Mouse (Mus musculus) lung, embryonic 16.5 days (tissue): ENCODE results near the gene Pbx1. TPM values are rescaled to one million over a fixed set of nuclear protein-coding genes. Genes with fewer than 3 reads are reported as not detected.

Source experiments
- ATAC-seq: fragments of 200-750 bp; cut with Nextera tagmentation; 2 replicates; pipeline ENCODE4 v1.8.0; 2017; ENCODE audit warnings: low read depth, mild to moderate bottlenecking, moderate library complexity
- H3K27ac ChIP-seq: fragments of 300-500 bp; sonication (generic); 2 replicates; pipeline ENCODE4 v1.5.1; 2014; ENCODE audit warnings: mild to moderate bottlenecking, control low read depth, low read length
- H3K27me3 ChIP-seq: fragments of 300-500 bp; sonication (generic); 2 replicates; pipeline ENCODE4 v1.6.1; 2014; ENCODE audit warnings: low read depth, low read length, mixed read lengths; ENCODE audit not compliant: control insufficient read depth, insufficient read depth
- H3K36me3 ChIP-seq: fragments of 300-500 bp; sonication (generic); 2 replicates; pipeline ENCODE4 v1.6.1; 2014; ENCODE audit warnings: low read length; ENCODE audit not compliant: control insufficient read depth, insufficient read depth
- H3K4me1 ChIP-seq: fragments of 300-500 bp; sonication (generic); replicated peaks from 2 replicates; pipeline ENCODE4 v1.6.1; 2014; ENCODE audit warnings: low read length, mixed read lengths; ENCODE audit not compliant: control insufficient read depth, insufficient read depth
- H3K4me2 ChIP-seq: fragments of 300-500 bp; sonication (generic); 2 replicates; pipeline ENCODE4 v1.6.1; 2014; ENCODE audit warnings: low read depth, low read length, control low read depth
- H3K4me3 ChIP-seq: fragments of 300-500 bp; sonication (generic); 2 replicates; pipeline ENCODE4 v1.5.1; 2014; ENCODE audit warnings: mild to moderate bottlenecking, low read length, control low read depth
- H3K9ac ChIP-seq: fragments of 300-500 bp; sonication (generic); 2 replicates; pipeline ENCODE4 v1.6.1; 2014; ENCODE audit warnings: low read length, control low read depth
- H3K9me3 ChIP-seq: fragments of 300-500 bp; sonication (generic); 2 replicates; pipeline ENCODE4 v1.6.1; 2016; ENCODE audit warnings: low read length; ENCODE audit not compliant: control insufficient read depth
- WGBS: fragments of 180-500 bp; shearing (Covaris S2); extraction: QIAGEN DNeasy Blood & Tissue Kit; methylation state at CpG from one replicate; pipeline ENCODE4 v1.1.7; 2014; 5-methylcytosine and 5-hydroxymethylcytosine counted together
- polyA plus RNA-seq: library from polyadenylated mRNA; unstranded; fragments of >200 nt; fragmentation: Nextera tagmentation; extraction: Ambion mirVana; gene quantifications from 2 replicates; pipeline ENCODE4 v1.2.1, GENCODE M21; 2015

Pbx1 gene
- polyA plus RNA-seq, 1 experiment from 2014 or later: 34.3 TPM

DNA sequence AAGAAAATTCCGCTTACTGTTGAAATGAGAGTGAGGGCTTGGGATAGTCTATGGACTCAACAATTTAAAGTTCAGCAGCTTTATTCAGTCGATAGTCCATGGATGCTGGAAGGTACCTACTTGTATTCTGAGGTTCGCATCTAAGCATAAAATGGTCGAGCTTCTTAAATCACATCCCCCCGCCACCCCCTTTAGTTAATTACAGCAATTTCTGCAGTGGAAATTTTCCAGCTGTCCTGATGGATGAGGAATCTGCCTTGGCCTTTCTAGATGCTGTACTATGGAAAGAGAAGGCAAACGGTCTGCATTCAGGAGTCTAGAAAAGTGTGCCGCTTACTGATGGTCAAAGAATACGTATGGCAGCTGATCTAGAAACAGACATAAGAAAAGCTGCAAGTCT is 262.3 kb downstream of the Pbx1 start:
- peaks cover 11% of the 10 kb centered on the region for H3K4me1 ChIP-seq
- 75% methylated on average over 8 of the region's 8 CpGs for WGBS
- H3K27ac ChIP-seq: no peak overlapping the region; the same call in 1 of the 2 replicates
- no peak for ATAC-seq
- no peaks in the 10 kb centered on the region for H3K27me3 ChIP-seq
- H3K4me3 ChIP-seq: no peak overlapping the region
- H3K9me3 ChIP-seq: no peaks in the 10 kb centered on the region
- H3K4me2 ChIP-seq: no peak overlapping the region
- H3K9ac ChIP-seq: no peak overlapping the region
- H3K36me3 ChIP-seq: no peaks in the 10 kb centered on the region; the same call in 1 of the 2 replicates

GRCm38 (mm10) chr1:168169052-168169779 is 262.9 kb downstream of the Pbx1 start:
- Histone ChIP-seq H3K4me3 (no peak overlapping the region), H3K9me3 (no peaks in the 10 kb centered on the region), H3K27me3 (no peaks in the 10 kb centered on the region), H3K36me3 (no peaks in the 10 kb centered on the region), H3K27ac (peak overlapping the region; percentile 32), H3K4me2 (no peak overlapping the region), H3K9ac (no peak overlapping the region), H3K4me1 (peaks cover 11% of the 10 kb centered on the region)
- ATAC-seq: peak; percentile 15; the same call in 1 of the 2 replicates
- 71% methylated on average over 10 of the region's 10 CpGs for WGBS

DNA sequence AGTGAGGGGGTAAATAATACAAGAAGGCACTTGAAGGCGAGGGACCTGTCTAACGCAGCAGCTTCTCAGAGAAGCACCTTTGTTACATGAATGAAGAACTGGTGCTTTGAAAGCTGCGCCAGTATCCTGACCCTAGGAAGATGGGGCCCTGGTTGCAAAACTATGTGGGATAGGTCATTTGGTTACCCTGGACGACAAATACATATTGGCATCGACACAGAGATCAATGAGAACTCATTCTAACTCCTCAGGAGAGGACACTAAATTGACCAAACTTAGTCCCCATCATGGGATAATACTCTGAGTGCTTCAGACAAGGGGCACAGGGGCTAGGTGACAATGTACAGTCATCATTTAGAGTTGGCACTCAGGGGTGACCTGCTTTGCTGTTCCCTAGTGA is 264.3 kb downstream of the Pbx1 start:
- Histone ChIP-seq H3K4me1 (peaks cover 11% of the 10 kb centered on the region), H3K27me3 (no peaks in the 10 kb centered on the region), H3K36me3 (no peaks in the 10 kb centered on the region), H3K27ac (no peak overlapping the region), H3K4me2 (no peak overlapping the region), H3K4me3 (no peak overlapping the region), H3K9ac (no peak overlapping the region), H3K9me3 (no peaks in the 10 kb centered on the region)
- ATAC-seq: no peak
- WGBS: 78% methylated on average over 5 of the region's 5 CpGs

DNA sequence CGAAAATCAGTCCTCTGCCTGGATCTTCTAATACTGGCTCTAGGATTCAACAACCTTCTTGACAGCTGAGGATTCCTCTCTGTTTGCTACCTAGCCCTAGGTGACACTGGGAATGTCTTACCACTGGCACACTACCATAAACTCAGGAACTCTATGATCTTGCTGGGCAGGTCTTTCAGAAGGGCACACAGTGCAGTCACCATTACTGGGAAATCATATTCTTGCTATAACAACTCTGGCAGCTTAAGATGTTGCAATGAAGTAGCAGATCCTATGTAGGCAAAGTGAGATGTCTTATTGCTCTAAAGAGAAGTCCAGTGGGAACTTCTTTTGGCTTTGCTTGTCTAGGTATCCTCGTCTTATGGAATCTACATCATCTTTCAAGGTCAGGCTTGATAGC is 265.2 kb downstream of the Pbx1 start:
- no peak overlapping the region for H3K4me3 ChIP-seq
- ATAC-seq: no peak
- no peak overlapping the region for H3K4me2 ChIP-seq
- no peak overlapping the region for H3K9ac ChIP-seq
- no peak overlapping the region for H3K27ac ChIP-seq
- H3K4me1 ChIP-seq: peaks cover 11% of the 10 kb centered on the region
- 88% methylated on average over 2 of the region's 2 CpGs for WGBS
- no peaks in the 10 kb centered on the region for H3K36me3 ChIP-seq
- no peaks in the 10 kb centered on the region for H3K9me3 ChIP-seq
- no peaks in the 10 kb centered on the region for H3K27me3 ChIP-seq

DNA sequence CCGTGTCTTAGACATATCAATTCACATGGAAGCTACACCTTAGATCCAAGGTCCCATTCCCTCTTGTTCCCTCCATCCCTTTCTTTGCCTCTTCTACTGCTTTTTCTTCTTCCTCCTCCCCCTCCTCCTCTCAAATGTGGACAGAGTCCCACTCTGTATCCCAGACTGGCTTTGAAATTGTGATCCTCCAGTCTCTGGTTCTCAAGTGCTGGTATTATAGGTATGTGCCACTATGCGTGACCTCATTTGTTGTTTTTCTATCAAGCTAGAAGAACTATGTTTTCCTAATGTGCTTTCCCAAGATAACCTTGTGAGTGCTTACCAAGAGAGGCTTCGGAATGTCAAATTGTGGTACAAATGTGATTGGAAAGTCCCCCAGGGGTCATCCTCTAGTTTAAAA is 267.1 kb downstream of the Pbx1 start:
- Histone ChIP-seq H3K9ac (no peak overlapping the region), H3K9me3 (no peaks in the 10 kb centered on the region), H3K4me1 (peaks cover 10% of the 10 kb centered on the region), H3K36me3 (no peaks in the 10 kb centered on the region), H3K4me3 (no peak overlapping the region), H3K27me3 (no peaks in the 10 kb centered on the region), H3K4me2 (no peak overlapping the region), H3K27ac (no peak overlapping the region)
- 55% methylated on average over 3 of the region's 3 CpGs for WGBS
- no peak for ATAC-seq

DNA sequence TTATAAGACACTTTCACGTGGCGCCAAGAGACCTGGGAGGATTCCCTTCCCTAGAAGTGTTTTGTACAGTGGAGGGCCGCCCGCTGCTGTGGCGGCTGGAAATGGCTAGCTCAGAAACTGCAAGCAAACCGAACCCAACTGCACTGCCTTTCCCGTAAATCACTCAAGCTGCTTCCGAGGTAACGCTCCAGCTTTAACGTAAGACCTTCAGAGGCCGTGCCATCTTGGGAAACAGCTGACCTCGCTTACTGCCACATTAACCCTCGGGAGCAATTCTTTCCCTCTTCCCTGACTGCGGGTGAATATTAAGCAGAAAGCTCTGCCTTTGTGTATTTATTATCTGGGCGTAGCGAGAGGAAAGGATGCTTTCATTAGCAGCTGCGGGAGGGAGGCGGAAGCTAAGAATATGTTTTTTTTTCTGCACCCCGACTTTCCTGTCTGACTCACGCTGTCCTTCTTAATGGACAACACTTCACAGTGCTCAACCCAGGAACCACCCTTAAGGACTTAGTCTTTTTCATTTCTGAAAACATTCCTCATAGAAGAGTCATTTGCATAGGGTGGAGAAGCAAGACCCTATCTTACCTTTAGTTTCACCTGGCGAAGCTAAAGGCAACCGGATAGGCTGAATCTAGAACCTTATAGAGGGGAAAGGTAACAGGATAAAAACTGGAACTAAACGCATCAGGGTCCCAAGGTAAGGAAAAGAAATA is 268.4 kb downstream of the Pbx1 start:
- Histone ChIP-seq H3K9me3 (no peaks in the 10 kb centered on the region), H3K36me3 (no peaks in the 10 kb centered on the region), H3K4me1 (0 out of 2 replicates have a peak, but pooled peaks cover 2% of the 10 kb centered on the region), H3K4me2 (no peak overlapping the region), H3K9ac (no peak overlapping the region), H3K27ac (no peak overlapping the region), H3K27me3 (no peaks in the 10 kb centered on the region), H3K4me3 (no peak overlapping the region)
- 65% methylated on average over 23 of the region's 23 CpGs for WGBS
- no peak for ATAC-seq

GRCm38 (mm10) chr1:168139138-168139682 is 292.9 kb downstream of the Pbx1 start:
- 73% methylated on average over 6 of the region's 6 CpGs for WGBS
- H3K27ac ChIP-seq: no peak overlapping the region
- H3K9ac ChIP-seq: no peak overlapping the region
- no peaks in the 10 kb centered on the region; the same call in 1 of the 2 replicates for H3K9me3 ChIP-seq
- no peaks in the 10 kb centered on the region for H3K27me3 ChIP-seq
- no peaks in the 10 kb centered on the region for H3K36me3 ChIP-seq
- no peak overlapping the region for H3K4me3 ChIP-seq
- no peak overlapping the region for H3K4me2 ChIP-seq
- H3K4me1 ChIP-seq: no peaks in the 10 kb centered on the region; the same call in 1 of the 2 replicates
- no peak for ATAC-seq

DNA sequence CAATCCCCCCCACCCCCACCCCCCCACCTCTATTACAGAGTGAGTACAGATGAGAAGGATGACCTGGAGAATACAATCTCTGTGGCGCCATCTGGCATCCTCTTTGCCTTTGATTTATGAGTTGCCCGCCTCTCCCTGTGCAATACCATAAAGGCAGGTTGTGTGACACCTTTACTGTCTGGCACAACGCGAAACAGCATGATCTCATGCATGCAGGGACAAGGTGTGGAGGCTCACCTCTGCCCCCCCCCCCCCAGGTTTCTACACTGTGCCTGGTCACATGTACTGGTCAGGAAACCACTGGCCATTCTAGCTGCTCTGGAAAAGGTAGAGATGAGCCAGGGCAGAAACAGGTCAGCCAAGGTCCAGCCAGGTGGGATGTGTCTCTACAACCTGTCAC is 293.4 kb downstream of the Pbx1 start:
- no peak overlapping the region for H3K9ac ChIP-seq
- H3K9me3 ChIP-seq: no peaks in the 10 kb centered on the region; the same call in 1 of the 2 replicates
- no peaks in the 10 kb centered on the region; the same call in 1 of the 2 replicates for H3K4me1 ChIP-seq
- 0 out of 2 replicates have a peak, but pooled peaks have one; percentile 17 for ATAC-seq
- WGBS: 81% methylated on average over 4 of the region's 4 CpGs
- H3K4me3 ChIP-seq: no peak overlapping the region
- H3K36me3 ChIP-seq: no peaks in the 10 kb centered on the region
- no peak overlapping the region for H3K27ac ChIP-seq
- no peaks in the 10 kb centered on the region for H3K27me3 ChIP-seq
- H3K4me2 ChIP-seq: no peak overlapping the region

DNA sequence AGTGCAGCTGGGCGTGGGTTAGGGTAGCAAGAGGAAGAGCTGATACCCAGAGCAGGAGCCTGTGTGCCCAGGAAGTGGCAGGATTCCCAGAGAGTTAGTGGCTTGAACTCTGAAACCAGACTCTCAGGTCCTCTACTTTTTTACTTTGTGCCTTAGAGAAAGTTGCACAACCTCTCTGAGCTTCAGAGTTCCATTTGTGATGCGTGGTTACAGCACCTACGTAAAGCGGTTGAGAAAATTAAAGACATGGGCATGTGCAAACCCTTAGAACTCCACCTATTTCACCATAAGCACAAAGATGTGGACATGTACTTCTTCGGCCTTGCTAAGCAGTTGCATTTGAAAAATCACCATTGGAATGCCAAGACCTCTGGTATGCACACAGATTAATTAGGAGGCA is 294.2 kb downstream of the Pbx1 start:
- Histone ChIP-seq H3K4me3 (no peak overlapping the region), H3K9ac (no peak overlapping the region), H3K36me3 (no peaks in the 10 kb centered on the region), H3K4me2 (no peak overlapping the region), H3K4me1 (no peaks in the 10 kb centered on the region; the same call in 1 of the 2 replicates), H3K27me3 (no peaks in the 10 kb centered on the region), H3K9me3 (no peaks in the 10 kb centered on the region), H3K27ac (no peak overlapping the region)
- no peak for ATAC-seq
- WGBS: 86% methylated on average over 5 of the region's 5 CpGs
